Mouse (Mus musculus): ENCODE results near the gene Nlrp10. TPM values are rescaled to one million over a fixed set of nuclear protein-coding genes. Genes with fewer than 3 reads are reported as not detected.

Gene Nlrp10
- polyA plus RNA-seq, 1 experiment from 2014 or later: not detected

DNA sequence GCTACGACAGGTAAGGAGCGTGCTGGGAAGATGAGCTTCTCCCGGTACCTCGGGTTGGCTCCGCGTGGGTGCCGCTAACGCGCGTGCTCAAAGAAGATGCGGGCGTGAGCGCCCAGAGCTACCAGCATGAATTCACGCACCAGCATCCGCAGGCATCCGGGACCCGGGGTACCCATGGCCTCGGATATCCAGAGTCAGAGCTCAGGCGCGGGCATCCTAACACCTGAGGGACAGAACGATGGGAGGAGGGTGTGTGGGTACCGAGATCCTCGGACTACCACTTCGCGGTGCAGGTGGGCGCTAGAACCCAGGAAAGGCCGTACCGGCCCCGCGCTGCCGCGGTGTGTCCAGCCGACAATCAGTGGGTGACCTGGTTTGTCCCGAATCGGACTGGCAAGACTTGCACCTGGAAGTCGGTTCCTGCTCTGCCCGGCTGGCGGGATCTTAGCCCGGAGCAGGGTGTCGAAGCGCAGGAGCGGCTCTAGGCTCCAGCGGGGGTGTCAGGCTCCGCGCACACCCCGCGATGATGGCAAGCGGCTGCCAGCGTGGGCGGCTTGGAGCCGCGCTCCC is 20.9 kb upstream of the Nlrp10 start:
- H3K9ac ChIP-seq (ENCODE audit: low read length): peak overlapping the region; percentile 45
- H3K4me2 ChIP-seq (ENCODE audit: low read depth): peak overlapping the region; percentile 85
- peaks cover 3% of the 10 kb centered on the region; the same call in 1 of the 2 replicates for H3K4me1 ChIP-seq (ENCODE audit: control insufficient read depth, insufficient read depth, low read length)
- peak overlapping the region; percentile 50 for H3K4me3 ChIP-seq (ENCODE audit: low read depth, low read length)
- DNase-seq (ENCODE audit: low spot score) (peak; percentile 50), ATAC-seq (ENCODE audit: insufficient read depth, low FRiP score, low TSS enrichment) (peak; percentile 42; the same call in 1 of the 2 replicates)
- under 1% methylated on average over 52 of the region's 52 CpGs for WGBS
- peaks cover 34% of the 10 kb centered on the region for H3K27me3 ChIP-seq (ENCODE audit: control insufficient read depth, insufficient read depth, low read length)
- no peaks in the 10 kb centered on the region for H3K36me3 ChIP-seq (ENCODE audit: control insufficient read depth, insufficient read depth, low read length)
- no peak overlapping the region for H3K27ac ChIP-seq (ENCODE audit: low read depth, low read length)
- no peaks in the 10 kb centered on the region for H3K9me3 ChIP-seq (ENCODE audit: control insufficient read depth, low read length)

DNA sequence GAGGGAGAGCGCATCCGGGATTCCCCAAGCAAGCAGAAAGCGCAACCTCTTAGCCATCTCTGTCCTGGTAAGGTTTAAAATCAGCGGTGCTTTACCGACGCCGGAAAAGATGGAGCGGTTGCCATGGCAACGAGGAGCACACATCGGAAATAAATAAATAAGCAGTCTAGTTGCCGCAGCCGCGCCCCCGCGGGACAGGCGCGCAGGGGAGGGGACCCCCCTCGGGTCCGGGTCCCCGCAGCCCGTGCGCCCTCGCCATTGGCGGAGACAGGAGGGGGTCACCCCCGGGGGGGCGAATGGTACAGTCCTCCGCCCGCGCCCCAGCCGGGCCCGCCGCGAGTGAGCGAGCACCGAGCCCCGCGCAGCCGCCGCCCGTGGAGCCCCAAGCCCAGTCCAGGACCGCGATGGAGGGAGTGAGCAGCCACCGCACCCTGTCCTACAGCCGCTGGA is 20.4 kb upstream of the Nlrp10 start, which contains the start of gene Tub:
Gene Tub, plus strand, starts transcription at position 27 of the 450 bp plus-strand sequence.
- 1% methylated on average over 44 of the region's 44 CpGs for WGBS
- peak; percentile 79 for ATAC-seq (ENCODE audit: insufficient read depth, low FRiP score, low TSS enrichment)
- peaks cover 34% of the 10 kb centered on the region for H3K27me3 ChIP-seq (ENCODE audit: control insufficient read depth, insufficient read depth, low read length)
- DNase-seq (ENCODE audit: low spot score): peak; percentile 72
- H3K4me3 ChIP-seq (ENCODE audit: low read depth, low read length): peak within 1 kb of the TSS; percentile 50
- H3K9me3 ChIP-seq (ENCODE audit: control insufficient read depth, low read length): no peaks in the 10 kb centered on the region
- peaks cover 3% of the 10 kb centered on the region; the same call in 1 of the 2 replicates for H3K4me1 ChIP-seq (ENCODE audit: control insufficient read depth, insufficient read depth, low read length)
- H3K36me3 ChIP-seq (ENCODE audit: control insufficient read depth, insufficient read depth, low read length): no peaks in the 10 kb centered on the region
- H3K9ac ChIP-seq (ENCODE audit: low read length): peak within 1 kb of the TSS; percentile 45
- peak within 1 kb of the TSS; percentile 85 for H3K4me2 ChIP-seq (ENCODE audit: low read depth)
- no peak within 1 kb of the TSS for H3K27ac ChIP-seq (ENCODE audit: low read depth, low read length)

DNA sequence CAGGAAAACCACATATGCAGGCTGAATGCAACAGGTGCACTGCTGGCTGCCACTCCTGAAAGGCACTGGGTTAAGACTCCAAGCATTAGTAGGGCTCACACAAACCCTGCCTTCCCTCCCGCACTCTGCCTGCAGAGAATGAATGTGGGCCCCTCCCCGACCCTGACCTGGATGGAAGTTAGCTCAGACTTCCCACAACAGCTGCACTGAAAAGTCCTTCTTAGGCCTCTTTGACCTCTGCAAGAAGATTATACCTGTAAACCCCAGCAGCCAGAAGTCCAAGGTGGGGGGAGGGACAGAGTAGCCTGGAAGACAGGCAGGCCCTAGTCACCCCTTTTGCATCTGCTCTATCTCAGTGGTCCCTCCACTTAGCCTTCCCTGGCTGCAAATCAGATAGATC is 19.3 kb upstream of the Nlrp10 start:
- no peak overlapping the region for H3K9ac ChIP-seq (ENCODE audit: low read length)
- H3K4me2 ChIP-seq (ENCODE audit: low read depth): no peak overlapping the region
- H3K27ac ChIP-seq (ENCODE audit: low read depth, low read length): no peak overlapping the region
- DNase-seq (ENCODE audit: low spot score) (no peak), ATAC-seq (ENCODE audit: insufficient read depth, low FRiP score, low TSS enrichment) (no peak)
- H3K9me3 ChIP-seq (ENCODE audit: control insufficient read depth, low read length): no peaks in the 10 kb centered on the region
- H3K27me3 ChIP-seq (ENCODE audit: control insufficient read depth, insufficient read depth, low read length): peaks cover 34% of the 10 kb centered on the region
- H3K4me1 ChIP-seq (ENCODE audit: control insufficient read depth, insufficient read depth, low read length): peaks cover 3% of the 10 kb centered on the region; the same call in 1 of the 2 replicates
- WGBS: 42% methylated on average over 2 of the region's 2 CpGs
- H3K36me3 ChIP-seq (ENCODE audit: control insufficient read depth, insufficient read depth, low read length): no peaks in the 10 kb centered on the region
- H3K4me3 ChIP-seq (ENCODE audit: low read depth, low read length): no peak overlapping the region

DNA sequence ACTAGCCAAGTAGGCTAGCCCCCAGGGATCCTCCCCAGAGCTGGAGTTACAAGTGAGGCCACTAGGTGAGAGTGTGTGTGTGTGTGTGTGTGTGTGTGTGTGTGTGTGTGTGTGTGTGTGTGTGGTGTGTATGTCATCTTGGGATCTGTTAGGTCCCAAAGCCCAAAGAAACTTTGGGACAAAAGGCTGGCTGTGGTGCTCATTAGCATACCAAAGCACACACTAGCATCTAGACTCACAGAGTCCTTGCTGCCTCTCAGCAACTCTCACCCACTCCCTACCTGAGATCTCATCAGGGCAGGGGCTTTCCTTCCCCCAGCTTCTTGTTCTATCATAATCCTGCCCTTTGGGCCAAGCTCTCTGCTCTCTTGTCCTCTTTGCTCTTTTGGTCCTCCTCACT is 18.6 kb upstream of the Nlrp10 start:
- Histone ChIP-seq H3K36me3 (ENCODE audit: control insufficient read depth, insufficient read depth, low read length) (no peaks in the 10 kb centered on the region), H3K27me3 (ENCODE audit: control insufficient read depth, insufficient read depth, low read length) (peaks cover 34% of the 10 kb centered on the region), H3K4me2 (ENCODE audit: low read depth) (no peak overlapping the region), H3K4me3 (ENCODE audit: low read depth, low read length) (no peak overlapping the region), H3K27ac (ENCODE audit: low read depth, low read length) (no peak overlapping the region), H3K4me1 (ENCODE audit: control insufficient read depth, insufficient read depth, low read length) (peaks cover 3% of the 10 kb centered on the region; the same call in 1 of the 2 replicates), H3K9ac (ENCODE audit: low read length) (no peak overlapping the region), H3K9me3 (ENCODE audit: control insufficient read depth, low read length) (no peaks in the 10 kb centered on the region)
- ATAC-seq (ENCODE audit: insufficient read depth, low FRiP score, low TSS enrichment) (no peak), DNase-seq (ENCODE audit: low spot score) (no peak)

DNA sequence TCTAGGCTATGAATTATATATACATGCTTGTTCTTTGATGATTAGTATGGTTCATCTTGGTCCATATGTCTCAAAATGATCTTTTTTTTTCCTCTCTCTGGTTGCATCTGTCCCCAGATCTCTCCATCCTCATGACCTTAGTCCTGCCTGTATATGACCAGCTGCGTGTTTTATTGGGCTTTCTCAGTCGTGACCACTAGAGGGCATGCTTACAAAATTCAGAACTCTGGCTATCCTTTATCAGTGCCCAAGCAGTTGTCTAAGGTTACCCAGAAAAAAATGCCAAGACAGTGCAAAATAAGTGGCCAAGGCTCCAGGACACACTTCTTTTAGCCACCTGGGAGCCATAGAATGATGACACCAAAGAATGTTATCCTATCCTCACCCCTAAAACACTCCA is 14.0 kb upstream of the Nlrp10 start:
- Histone ChIP-seq H3K4me1 (ENCODE audit: control insufficient read depth, insufficient read depth, low read length) (no peaks in the 10 kb centered on the region), H3K9me3 (ENCODE audit: control insufficient read depth, low read length) (no peaks in the 10 kb centered on the region), H3K36me3 (ENCODE audit: control insufficient read depth, insufficient read depth, low read length) (peaks cover 14% of the 10 kb centered on the region), H3K4me3 (ENCODE audit: low read depth, low read length) (no peak overlapping the region), H3K4me2 (ENCODE audit: low read depth) (no peak overlapping the region), H3K9ac (ENCODE audit: low read length) (no peak overlapping the region), H3K27me3 (ENCODE audit: control insufficient read depth, insufficient read depth, low read length) (0 out of 2 replicates have a peak, but pooled peaks cover under 1% of the 10 kb centered on the region), H3K27ac (ENCODE audit: low read depth, low read length) (no peak overlapping the region)
- ATAC-seq (ENCODE audit: insufficient read depth, low FRiP score, low TSS enrichment) (peak; percentile 52; the same call in 1 of the 2 replicates), DNase-seq (ENCODE audit: low spot score) (peak; percentile 63)
- WGBS: 6% methylated on average over 2 of the region's 2 CpGs

DNA sequence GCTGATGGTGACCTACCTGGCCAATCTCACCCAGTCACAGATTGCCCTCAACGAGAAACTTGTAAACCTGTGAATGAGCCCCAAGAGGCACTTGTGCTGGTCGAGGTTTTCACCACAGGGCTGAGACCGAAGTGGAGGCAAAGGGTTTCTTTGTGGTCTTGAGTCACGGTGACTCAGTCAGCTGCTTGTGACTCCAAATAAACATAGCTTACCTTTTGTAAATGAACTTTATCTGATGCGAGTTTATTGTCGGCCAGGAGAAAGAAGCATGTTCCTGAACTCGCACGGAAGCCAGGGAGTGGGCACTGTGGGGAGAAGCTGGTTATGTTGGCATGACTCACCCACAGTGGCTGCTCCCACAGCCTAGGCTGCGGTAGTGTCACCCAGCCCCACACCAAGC is 11.5 kb upstream of the Nlrp10 start:
- peaks cover 16% of the 10 kb centered on the region for H3K36me3 ChIP-seq (ENCODE audit: control insufficient read depth, insufficient read depth, low read length)
- no peaks in the 10 kb centered on the region for H3K9me3 ChIP-seq (ENCODE audit: control insufficient read depth, low read length)

DNA sequence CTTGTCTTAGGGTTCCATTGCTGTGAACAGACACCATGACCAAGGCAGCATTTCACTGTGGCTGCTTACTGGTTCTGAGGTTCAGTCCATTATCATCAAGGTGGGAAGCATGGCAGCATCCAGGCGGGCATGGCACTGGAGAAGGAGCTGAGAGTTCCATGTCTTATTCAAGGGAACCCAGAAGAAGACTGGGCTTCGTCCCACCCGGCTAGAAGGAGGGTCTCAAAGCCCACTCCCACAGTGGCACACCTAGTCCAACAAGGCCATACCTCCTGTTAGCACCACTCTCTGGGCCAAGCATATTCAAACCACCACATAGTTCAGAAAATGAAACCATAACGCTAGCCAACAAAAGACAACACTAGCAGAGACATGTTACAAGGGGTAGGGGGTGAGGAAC is 6.6 kb upstream of the Nlrp10 start:
- ATAC-seq (ENCODE audit: insufficient read depth, low FRiP score, low TSS enrichment) (no peak), DNase-seq (ENCODE audit: low spot score) (no peak)
- Histone ChIP-seq H3K9ac (ENCODE audit: low read length) (no peak overlapping the region), H3K27ac (ENCODE audit: low read depth, low read length) (no peak overlapping the region), H3K4me1 (ENCODE audit: control insufficient read depth, insufficient read depth, low read length) (0 out of 2 replicates have a peak, but pooled peaks cover 7% of the 10 kb centered on the region), H3K27me3 (ENCODE audit: control insufficient read depth, insufficient read depth, low read length) (no peaks in the 10 kb centered on the region), H3K4me2 (ENCODE audit: low read depth) (no peak overlapping the region), H3K9me3 (ENCODE audit: control insufficient read depth, low read length) (no peaks in the 10 kb centered on the region), H3K36me3 (ENCODE audit: control insufficient read depth, insufficient read depth, low read length) (peaks cover 16% of the 10 kb centered on the region), H3K4me3 (ENCODE audit: low read depth, low read length) (no peak overlapping the region)
- 93% methylated on average over 4 of the region's 4 CpGs for WGBS

More for the DNA sequence above, 11.5 kb upstream of the Nlrp10 start:
- WGBS: 93% methylated on average over 9 of the region's 9 CpGs
- H3K27me3 ChIP-seq (ENCODE audit: control insufficient read depth, insufficient read depth, low read length): no peaks in the 10 kb centered on the region
- H3K4me3 ChIP-seq (ENCODE audit: low read depth, low read length): no peak overlapping the region
- H3K9ac ChIP-seq (ENCODE audit: low read length): no peak overlapping the region
- H3K4me1 ChIP-seq (ENCODE audit: control insufficient read depth, insufficient read depth, low read length): no peaks in the 10 kb centered on the region
- no peak overlapping the region for H3K4me2 ChIP-seq (ENCODE audit: low read depth)
- no peak for DNase-seq (ENCODE audit: low spot score)
- ATAC-seq (ENCODE audit: insufficient read depth, low FRiP score, low TSS enrichment): no peak
- no peak overlapping the region for H3K27ac ChIP-seq (ENCODE audit: low read depth, low read length)

DNA sequence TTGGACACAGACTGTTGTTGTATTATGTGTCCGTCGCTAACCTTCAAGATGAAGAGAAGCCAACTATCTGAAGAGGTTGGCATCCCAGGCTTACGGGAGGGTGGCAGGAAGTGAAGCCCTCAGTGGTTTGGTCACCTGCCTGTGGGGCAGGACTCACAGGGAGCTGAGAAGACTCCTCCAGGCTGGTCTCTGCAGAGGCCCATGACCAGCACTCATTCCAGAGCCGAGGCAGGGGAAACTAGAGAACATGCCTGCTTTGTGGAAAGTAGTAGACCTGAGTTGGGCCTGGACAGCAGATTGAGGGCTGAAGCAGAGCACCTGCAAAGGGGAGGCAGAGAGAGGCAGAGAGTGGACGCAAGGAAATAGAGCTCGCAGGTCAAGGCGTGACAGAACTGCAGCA is 5.4 kb upstream of the Nlrp10 start:
- ATAC-seq (ENCODE audit: insufficient read depth, low FRiP score, low TSS enrichment) (no peak), DNase-seq (ENCODE audit: low spot score) (no peak)
- Histone ChIP-seq H3K27ac (ENCODE audit: low read depth, low read length) (no peak overlapping the region), H3K9me3 (ENCODE audit: control insufficient read depth, low read length) (no peaks in the 10 kb centered on the region), H3K4me1 (ENCODE audit: control insufficient read depth, insufficient read depth, low read length) (0 out of 2 replicates have a peak, but pooled peaks cover 7% of the 10 kb centered on the region), H3K27me3 (ENCODE audit: control insufficient read depth, insufficient read depth, low read length) (no peaks in the 10 kb centered on the region), H3K9ac (ENCODE audit: low read length) (no peak overlapping the region), H3K36me3 (ENCODE audit: control insufficient read depth, insufficient read depth, low read length) (peaks cover 9% of the 10 kb centered on the region), H3K4me3 (ENCODE audit: low read depth, low read length) (peak overlapping the region; percentile 93), H3K4me2 (ENCODE audit: low read depth) (peak overlapping the region; percentile 72)
- 86% methylated on average over 7 of the region's 7 CpGs for WGBS

DNA sequence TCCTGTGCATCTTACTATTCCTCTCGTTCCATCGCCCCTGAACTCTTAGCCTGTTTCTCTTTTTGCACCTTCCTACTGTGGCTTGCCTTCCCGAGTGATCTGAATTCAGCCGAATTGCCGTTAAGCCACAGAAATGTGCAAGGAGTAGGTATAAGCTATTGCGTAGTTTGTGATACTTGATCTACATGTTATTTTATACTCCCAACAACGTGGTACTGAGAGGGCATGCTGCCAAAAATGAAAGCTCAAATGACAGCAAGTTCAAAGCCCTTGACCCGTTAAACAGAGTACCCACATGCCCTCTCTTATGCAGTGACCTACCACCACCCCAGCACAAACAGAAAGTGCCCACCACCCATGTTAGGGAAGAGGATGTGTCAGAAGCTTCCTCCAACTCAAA is 4.9 kb upstream of the Nlrp10 start:
- H3K9ac ChIP-seq (ENCODE audit: low read length): peak overlapping the region; percentile 93
- ATAC-seq (ENCODE audit: insufficient read depth, low FRiP score, low TSS enrichment) (no peak), DNase-seq (ENCODE audit: low spot score) (no peak)
- peak overlapping the region; percentile 72 for H3K4me2 ChIP-seq (ENCODE audit: low read depth)
- peaks cover 4% of the 10 kb centered on the region; the same call in 1 of the 2 replicates for H3K36me3 ChIP-seq (ENCODE audit: control insufficient read depth, insufficient read depth, low read length)
- H3K4me1 ChIP-seq (ENCODE audit: control insufficient read depth, insufficient read depth, low read length): 0 out of 2 replicates have a peak, but pooled peaks cover 7% of the 10 kb centered on the region
- 8% methylated on average over 8 of the region's 8 CpGs for WGBS
- H3K27me3 ChIP-seq (ENCODE audit: control insufficient read depth, insufficient read depth, low read length): no peaks in the 10 kb centered on the region
- no peaks in the 10 kb centered on the region for H3K9me3 ChIP-seq (ENCODE audit: control insufficient read depth, low read length)
- peak overlapping the region; percentile 93 for H3K4me3 ChIP-seq (ENCODE audit: low read depth, low read length)
- no peak overlapping the region for H3K27ac ChIP-seq (ENCODE audit: low read depth, low read length)

Data from neural tube, embryonic 11.5 days (tissue).